Mouse (Mus musculus): ENCODE results near the gene Hes6.

Hes6 gene

GRCm38 (mm10) chr1:91398260-91399062 is 15.4 kb downstream of the Hes6 start, which contains the start of gene Ilkap:
TSS of gene Ilkap (minus strand) at chr1:91398815.
- DNase-seq, result peak; percentile 83

- no peak for DNase-seq
Measured at GRCm38 (mm10) chr1:91397927-91398259, 15.9 kb downstream of the Hes6 start.

- no peak for DNase-seq
Measured at GRCm38 (mm10) chr1:91390369-91390768, 23.5 kb downstream of the Hes6 start.

GRCm38 (mm10) chr1:91381091-91381471 is 32.8 kb downstream of the Hes6 start:
- DNase-seq, result no peak

- peak; percentile 62 for DNase-seq
Measured at GRCm38 (mm10) chr1:91380453-91381090, 33.3 kb downstream of the Hes6 start.

GRCm38 (mm10) chr1:91373414-91373835 is 40.4 kb downstream of the Hes6 start:
- no peak for DNase-seq

- no peak for DNase-seq
Measured at GRCm38 (mm10) chr1:91370055-91370454, 43.8 kb downstream of the Hes6 start.

GRCm38 (mm10) chr1:91369408-91369807 is 44.4 kb downstream of the Hes6 start:
- no peak for DNase-seq

- no peak for DNase-seq
Measured at GRCm38 (mm10) chr1:91367295-91367694, 46.5 kb downstream of the Hes6 start.

GRCm38 (mm10) chr1:91366215-91367108 is 47.4 kb downstream of the Hes6 start, which contains the start of gene Erfe:
TSS of gene Erfe (plus strand) at chr1:91366430.
- no peak for DNase-seq

GRCm38 (mm10) chr1:91365816-91366214 is 48.0 kb downstream of the Hes6 start:
- DNase-seq, result no peak

GRCm38 (mm10) chr1:91364822-91365644 is 48.8 kb downstream of the Hes6 start:
- no peak for DNase-seq

GRCm38 (mm10) chr1:91362113-91362512 is 51.7 kb downstream of the Hes6 start:
- no peak for DNase-seq
